Mouse (Mus musculus) liver, adult 2 months (tissue): ENCODE measurements around the gene Efcab3.
"Not testable (repeated sequence)": the region's sequence is repeated elsewhere in the genome, so short reads cannot be mapped to it uniquely, and the experiment has no call there.

Experiments
- CTCF ChIP-seq: fragments of 200-500 bp; IDR thresholded peaks from 2 replicates; pipeline ENCODE4 v1.5.1; 2011; ENCODE audit warnings: low read depth, low read length, control low read depth
- POLR2A ChIP-seq: fragments of 200-500 bp; IDR thresholded peaks from 2 replicates; pipeline ENCODE4 v1.6.1; 2011; ENCODE audit warnings: low read length, control low read depth; ENCODE audit not compliant: insufficient read depth; ENCODE audit errors: extremely low read depth

DNA sequence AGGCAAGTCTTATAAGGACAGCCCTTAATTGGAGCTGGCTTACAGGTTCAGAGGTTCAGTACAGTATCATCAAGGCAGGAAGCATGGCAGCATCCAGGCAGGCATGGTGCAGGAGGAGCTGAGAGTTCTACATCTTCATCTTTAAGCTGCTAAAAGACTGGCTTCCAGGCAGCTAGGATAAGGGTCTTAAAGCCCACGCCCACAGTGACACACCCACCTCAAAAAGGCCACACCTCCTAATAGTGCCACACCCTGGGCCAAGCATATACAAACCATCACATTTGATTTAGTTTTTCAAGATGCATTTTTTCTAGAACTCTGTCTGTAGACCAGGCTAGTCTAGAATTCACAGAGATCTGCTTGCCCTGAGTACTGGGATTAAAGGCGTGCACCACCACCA lies 73.9 kb downstream of the Efcab3 start:
- not testable (repeated sequence) for TF ChIP-seq POLR2A, CTCF
